Mouse (Mus musculus) embryonic fibroblast, embryonic 13.5 days (primary cell): ENCODE data around the gene Tubb5.
A peak's percentile ranks its signal among the peaks of the same experiment; 100 is the strongest.

Experiments used
- CTCF ChIP-seq: IDR thresholded peaks from 2 replicates; pipeline ENCODE4 v1.5.1; 2011; ENCODE audit warnings: mild to moderate bottlenecking, control low read depth, low read length, moderate library complexity, borderline replicate concordance; ENCODE audit not compliant: insufficient read depth
- POLR2A ChIP-seq: IDR thresholded peaks from 2 replicates; pipeline ENCODE4 v1.6.1; 2011; ENCODE audit warnings: low read depth, mild to moderate bottlenecking, control low read depth, low read length, moderate library complexity

GRCm38 (mm10) chr17:35861198-35861857, 23.2 kb upstream of the Tubb5 start, which contains the start of gene Nrm:
- peak; percentile 76 for TF ChIP-seq POLR2A
- no peak; the same call in 1 of the 2 replicates for TF ChIP-seq CTCF
